Mouse (Mus musculus): ENCODE measurements around the gene Ak4. TPM values are rescaled to one million over a fixed set of nuclear protein-coding genes. Genes with fewer than 3 reads are reported as not detected.

Gene Ak4
- polyA plus RNA-seq (2012; rRNA removed; ENCODE audit: low replicate concordance): 0.47 and 2.1 TPM in 2 replicates

DNA sequence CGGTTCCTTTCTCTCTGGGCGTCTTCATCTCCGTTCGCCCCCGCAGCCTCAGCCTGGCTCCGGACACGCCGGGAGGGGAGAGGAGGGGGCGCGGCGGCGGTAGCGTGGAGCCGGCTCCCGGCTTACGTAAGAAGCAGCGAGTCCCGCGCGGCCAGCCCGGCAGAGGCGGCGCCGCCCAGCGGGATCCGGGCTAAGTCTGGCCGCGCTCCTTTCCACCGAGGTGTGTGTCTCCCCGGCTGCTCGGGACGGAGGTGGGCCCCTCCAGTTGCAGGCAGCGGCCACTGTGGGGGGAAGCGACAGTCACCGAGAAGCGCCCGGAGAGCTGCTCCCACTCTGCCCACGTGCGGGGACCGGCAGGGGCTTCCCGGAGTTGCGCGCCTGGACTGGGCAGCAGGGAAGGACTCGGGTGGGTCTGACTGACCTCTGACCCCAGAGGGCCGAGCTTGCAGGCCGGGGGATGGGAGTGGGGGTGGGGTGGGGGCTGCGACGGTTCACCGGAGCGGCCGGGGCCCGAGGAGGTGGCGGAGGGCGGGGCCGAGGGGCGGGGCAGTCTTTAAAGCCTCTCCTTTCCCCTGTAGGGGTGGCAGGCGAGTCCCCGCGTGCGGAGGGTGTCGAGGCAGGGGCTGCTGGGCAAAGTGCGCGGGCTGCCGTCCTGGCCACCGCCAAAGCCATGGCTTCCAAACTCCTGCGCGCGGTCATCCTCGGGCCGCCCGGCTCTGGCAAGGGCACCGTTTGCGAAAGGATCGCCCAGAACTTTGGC lies at the start of gene Ak4:
Gene Ak4, plus strand, starts transcription at position 127 of the 760 bp plus-strand sequence.

DNA sequence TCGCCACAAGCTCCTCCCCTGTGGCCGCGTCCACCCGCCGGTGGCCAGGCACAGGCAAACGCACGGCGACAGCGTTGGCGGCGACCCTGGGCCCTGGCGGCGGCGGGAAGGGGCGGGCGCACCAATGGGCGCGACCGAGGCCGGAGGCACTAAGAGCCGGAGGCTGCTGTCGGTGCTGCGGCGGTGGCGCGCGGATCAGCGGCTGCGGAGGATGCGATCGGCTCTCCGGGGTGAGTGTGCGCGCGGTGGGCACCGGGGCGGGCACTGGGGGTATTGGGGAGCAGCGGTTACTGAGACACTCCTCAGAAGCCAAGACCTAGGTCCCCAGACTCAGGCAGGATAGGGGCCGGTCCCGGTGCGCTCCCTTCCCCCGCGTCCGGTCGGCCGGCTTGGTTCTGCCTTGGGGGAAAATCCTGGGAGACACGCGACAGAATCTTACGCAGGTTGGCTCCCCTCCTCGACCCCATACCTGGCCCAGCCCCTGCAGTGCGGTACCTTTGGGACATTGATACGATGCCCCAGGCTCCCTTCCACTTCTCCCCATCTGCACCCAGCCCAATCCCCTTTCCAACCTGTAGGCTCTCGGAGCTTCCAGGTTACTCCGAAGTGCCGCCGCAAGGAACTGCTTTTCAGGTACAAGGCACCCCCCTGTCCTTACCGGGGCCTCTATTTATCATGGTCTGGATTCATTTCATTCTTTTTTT lies 77.6 kb downstream of the Ak4 start, which contains the start of gene Dnajc6:
Gene Dnajc6, plus strand, starts transcription at position 115 of the 704 bp plus-strand sequence.

Other genes starting within 250 kb of the Ak4 start
- gene Jak1, start 154.0 kb upstream of the Ak4 start, polyA plus RNA-seq (2012; rRNA removed; ENCODE audit: low replicate concordance): 58.3 and 84.0 TPM in 2 replicates
- gene Dnajc6, start 77.4 kb downstream of the Ak4 start, polyA plus RNA-seq (2012; rRNA removed; ENCODE audit: low replicate concordance): 0.53 and 1.1 TPM in 2 replicates
- 72.3 and 91.3 TPM in 2 replicates for gene Leprot, start 228.4 kb downstream of the Ak4 start, polyA plus RNA-seq (2012; rRNA removed; ENCODE audit: low replicate concordance)